Mouse (Mus musculus): ENCODE results near the gene Hspa1l. TPM values are rescaled to one million over a fixed set of nuclear protein-coding genes. Genes with fewer than 3 reads are reported as not detected.
A peak's percentile ranks its signal among the peaks of the same experiment; 100 is the strongest.
"Not testable (repeated sequence)": the region's sequence is repeated elsewhere in the genome, so short reads cannot be mapped to it uniquely, and the experiment has no call there.

Gene Hspa1l
- polyA plus RNA-seq, 1 experiment from 2014 or later, result 4.2 TPM

GRCm38 (mm10) chr17:34997142-34997483, 24.6 kb downstream of the Hspa1l start:
- peaks cover 11% of the 10 kb centered on the region for H3K36me3 ChIP-seq (ENCODE audit: control insufficient read depth, insufficient read depth)
- WGBS, result 89% methylated on average over 5 of the region's 5 CpGs
- no peaks in the 10 kb centered on the region for H3K9me3 ChIP-seq (replicated peaks; ENCODE audit: control insufficient read depth, low read length)
- H3K9ac ChIP-seq (ENCODE audit: low read length), result no peak overlapping the region
- no peak overlapping the region for H3K27ac ChIP-seq (ENCODE audit: low read length)
- H3K4me1 ChIP-seq (ENCODE audit: control insufficient read depth, insufficient read depth, low read length), result peaks cover 25% of the 10 kb centered on the region
- H3K4me3 ChIP-seq (ENCODE audit: low read length), result peak overlapping the region; percentile 4; the same call in 1 of the 2 replicates
- H3K4me2 ChIP-seq (ENCODE audit: low read depth, low read length), result peak overlapping the region; percentile 40
- ATAC-seq (replicated peaks; ENCODE audit: extremely low read depth, insufficient read depth, low FRiP score), result no peak
- H3K27me3 ChIP-seq (ENCODE audit: control insufficient read depth, insufficient read depth, low read length), result no peaks in the 10 kb centered on the region

DNA sequence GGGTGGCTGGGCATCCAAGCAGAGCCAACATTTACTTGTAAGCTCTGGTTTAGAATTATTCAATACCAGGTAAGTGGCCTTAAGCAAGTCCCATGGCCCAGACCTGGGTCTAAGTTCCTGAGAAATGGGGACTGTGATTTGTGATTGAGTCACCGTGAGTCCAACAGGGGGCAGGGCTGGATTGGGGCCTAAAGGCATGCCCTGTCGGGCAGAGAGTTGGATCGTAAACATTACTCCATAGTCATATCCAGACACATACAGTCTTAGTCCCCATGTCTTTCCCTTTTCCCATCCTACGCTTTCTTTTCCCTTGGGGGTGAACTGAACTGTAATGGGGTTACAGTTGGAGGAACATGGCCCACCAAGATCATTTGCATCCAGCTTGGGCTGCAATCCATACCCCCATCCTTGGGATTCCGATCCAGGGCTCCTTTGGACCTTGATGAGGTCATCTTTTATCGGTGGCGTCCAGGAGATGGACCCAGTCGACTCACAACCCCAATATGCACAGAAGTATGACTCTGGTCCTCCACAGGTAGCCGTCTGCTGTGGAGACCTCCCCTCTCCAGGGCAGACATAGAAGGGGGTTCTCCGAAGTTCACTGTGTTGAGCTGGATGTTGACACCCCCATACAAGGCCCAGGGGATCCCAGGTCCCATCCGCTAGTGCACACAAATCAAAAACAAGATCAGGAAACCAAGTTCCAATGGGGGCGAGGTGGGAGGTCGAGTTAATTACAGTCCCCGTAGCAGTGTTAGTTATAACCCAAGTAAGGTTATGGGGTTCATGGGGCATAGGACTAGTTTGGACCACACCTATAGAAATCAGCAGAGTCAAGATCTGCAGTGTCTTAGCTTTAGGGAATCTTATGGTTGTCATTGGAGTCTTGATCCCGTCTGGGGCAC, 26.3 kb downstream of the Hspa1l start:
- H3K36me3 ChIP-seq (ENCODE audit: control insufficient read depth, insufficient read depth), result peaks cover 11% of the 10 kb centered on the region
- peak overlapping the region; percentile 99 for H3K4me2 ChIP-seq (ENCODE audit: low read depth, low read length)
- H3K9me3 ChIP-seq (replicated peaks; ENCODE audit: control insufficient read depth, low read length), result no peaks in the 10 kb centered on the region
- no peaks in the 10 kb centered on the region for H3K27me3 ChIP-seq (ENCODE audit: control insufficient read depth, insufficient read depth, low read length)
- peak overlapping the region; percentile 74 for H3K27ac ChIP-seq (ENCODE audit: low read length)
- peak overlapping the region; percentile 73 for H3K9ac ChIP-seq (ENCODE audit: low read length)
- WGBS, result 92% methylated on average over 15 of the region's 15 CpGs
- H3K4me3 ChIP-seq (ENCODE audit: low read length), result peak overlapping the region; percentile 55
- peaks cover 38% of the 10 kb centered on the region for H3K4me1 ChIP-seq (ENCODE audit: control insufficient read depth, insufficient read depth, low read length)
- no peak for ATAC-seq (replicated peaks; ENCODE audit: extremely low read depth, insufficient read depth, low FRiP score)

DNA sequence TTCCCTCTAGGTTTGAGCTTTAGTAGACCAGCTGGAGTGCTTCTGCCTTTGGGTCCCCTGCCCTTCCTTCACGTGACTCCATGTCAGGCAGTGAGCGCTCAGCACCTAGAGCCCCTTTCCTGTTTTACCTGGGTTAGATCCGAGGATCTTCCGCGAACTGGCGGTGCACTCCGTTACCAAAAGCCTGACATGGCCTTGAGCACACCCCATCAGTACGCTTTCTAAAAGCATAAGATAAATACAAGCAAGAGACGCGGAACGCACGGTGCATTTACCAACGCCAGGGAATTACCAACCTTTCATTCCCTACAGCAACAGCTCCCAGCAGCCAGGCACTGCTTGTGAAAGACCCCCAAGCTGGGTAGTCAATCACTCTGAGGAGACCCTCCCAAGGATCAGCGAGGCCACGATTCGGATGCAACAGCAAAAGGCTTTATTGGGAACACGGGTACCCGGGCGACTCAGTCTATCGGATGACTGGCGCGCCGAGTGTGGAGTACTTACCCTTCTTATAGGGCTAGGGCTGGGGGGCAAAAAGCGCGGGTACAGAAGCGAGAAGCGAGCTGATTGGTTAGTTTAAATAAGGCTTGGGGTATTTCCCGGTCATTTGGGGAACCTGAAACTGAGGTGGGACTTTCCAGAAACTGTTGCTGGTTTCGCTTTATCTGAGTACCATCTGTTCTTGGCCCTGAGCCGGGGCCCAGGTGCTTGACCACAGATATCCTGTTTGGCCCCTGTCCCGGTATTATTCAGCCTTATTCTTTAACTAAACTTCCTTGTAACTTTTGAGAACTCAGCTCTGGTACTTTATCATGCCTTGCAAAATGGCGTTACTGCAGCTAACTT, 27.6 kb downstream of the Hspa1l start:
- Histone ChIP-seq H3K9ac (ENCODE audit: low read length) (peak overlapping the region; percentile 96), H3K4me1 (ENCODE audit: control insufficient read depth, insufficient read depth, low read length) (peaks cover 38% of the 10 kb centered on the region), H3K4me2 (ENCODE audit: low read depth, low read length) (peak overlapping the region; percentile 99), H3K4me3 (ENCODE audit: low read length) (peak overlapping the region; percentile 90), H3K27ac (ENCODE audit: low read length) (peak overlapping the region; percentile 98), H3K36me3 (ENCODE audit: control insufficient read depth, insufficient read depth) (peaks cover 20% of the 10 kb centered on the region)
- ATAC-seq (replicated peaks; ENCODE audit: extremely low read depth, insufficient read depth, low FRiP score); H3K9me3 ChIP-seq (replicated peaks; ENCODE audit: control insufficient read depth, low read length); H3K27me3 ChIP-seq (ENCODE audit: control insufficient read depth, insufficient read depth, low read length): not testable (repeated sequence)
- 16% methylated on average over 29 of the region's 32 CpGs for WGBS

DNA sequence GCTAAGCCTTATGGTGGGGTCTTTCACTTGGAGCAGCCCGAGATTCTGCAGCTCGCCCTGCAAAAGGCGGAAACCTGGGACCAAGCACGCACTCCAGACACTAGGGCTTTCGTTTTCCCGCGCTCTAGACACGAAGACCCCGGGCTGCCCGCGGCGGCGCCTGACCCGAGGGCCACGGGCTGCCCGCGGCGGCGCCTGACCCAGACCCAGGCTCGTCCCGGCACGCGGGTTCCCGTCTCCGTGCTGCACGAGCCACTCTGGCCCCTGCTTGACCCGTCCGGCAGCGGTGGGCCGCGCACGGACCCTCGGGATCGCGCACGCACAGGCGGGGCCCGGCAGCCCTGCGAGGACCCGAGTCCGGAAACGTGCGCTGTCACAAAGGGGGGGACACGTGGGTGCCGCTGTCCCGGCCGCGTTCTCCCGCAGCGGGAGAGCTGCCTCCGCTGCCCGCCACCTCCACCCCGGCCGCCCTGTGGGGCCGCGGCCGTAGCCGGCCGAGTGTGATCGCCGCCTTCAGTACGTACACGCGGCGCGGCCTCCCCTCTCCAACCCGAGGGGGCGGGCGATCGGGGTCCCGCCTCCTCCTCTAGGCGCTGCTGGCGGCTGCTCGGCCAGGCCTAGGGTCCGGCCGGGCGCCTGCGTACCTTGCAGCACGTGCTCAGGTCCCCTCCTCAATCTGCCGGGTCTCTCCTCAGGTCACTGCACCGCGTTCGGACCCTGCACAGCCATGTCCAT, 28.4 kb downstream of the Hspa1l start, which contains the start of gene Vars:
Gene Vars, plus strand, starts transcription at position 271 of the 735 bp plus-strand sequence.
- peak within 1 kb of the TSS; percentile 98 for H3K27ac ChIP-seq (ENCODE audit: low read length)
- peak within 1 kb of the TSS; percentile 96 for H3K9ac ChIP-seq (ENCODE audit: low read length)
- H3K4me1 ChIP-seq (ENCODE audit: control insufficient read depth, insufficient read depth, low read length), result peaks cover 38% of the 10 kb centered on the region
- WGBS, result 0% methylated on average over 73 of the region's 83 CpGs
- H3K4me3 ChIP-seq (ENCODE audit: low read length), result peak within 1 kb of the TSS; percentile 90
- H3K4me2 ChIP-seq (ENCODE audit: low read depth, low read length), result peak within 1 kb of the TSS; percentile 99
- H3K27me3 ChIP-seq (ENCODE audit: control insufficient read depth, insufficient read depth, low read length), result no peaks in the 10 kb centered on the region
- ATAC-seq (replicated peaks; ENCODE audit: extremely low read depth, insufficient read depth, low FRiP score), result peak; percentile 89
- H3K36me3 ChIP-seq (ENCODE audit: control insufficient read depth, insufficient read depth), result peaks cover 27% of the 10 kb centered on the region
- H3K9me3 ChIP-seq (replicated peaks; ENCODE audit: control insufficient read depth, low read length), result no peaks in the 10 kb centered on the region

GRCm38 (mm10) chr17:35001452-35002152, 29.1 kb downstream of the Hspa1l start:
- Histone ChIP-seq H3K9ac (ENCODE audit: low read length) (peak overlapping the region; percentile 96), H3K27me3 (ENCODE audit: control insufficient read depth, insufficient read depth, low read length) (no peaks in the 10 kb centered on the region), H3K9me3 (replicated peaks; ENCODE audit: control insufficient read depth, low read length) (no peaks in the 10 kb centered on the region), H3K4me2 (ENCODE audit: low read depth, low read length) (peak overlapping the region; percentile 99), H3K4me3 (ENCODE audit: low read length) (peak overlapping the region; percentile 90), H3K27ac (ENCODE audit: low read length) (peak overlapping the region; percentile 98), H3K36me3 (ENCODE audit: control insufficient read depth, insufficient read depth) (peaks cover 30% of the 10 kb centered on the region), H3K4me1 (ENCODE audit: control insufficient read depth, insufficient read depth, low read length) (peaks cover 38% of the 10 kb centered on the region)
- ATAC-seq (replicated peaks; ENCODE audit: extremely low read depth, insufficient read depth, low FRiP score), result no peak
- WGBS, result under 1% methylated on average over 35 of the region's 35 CpGs

DNA sequence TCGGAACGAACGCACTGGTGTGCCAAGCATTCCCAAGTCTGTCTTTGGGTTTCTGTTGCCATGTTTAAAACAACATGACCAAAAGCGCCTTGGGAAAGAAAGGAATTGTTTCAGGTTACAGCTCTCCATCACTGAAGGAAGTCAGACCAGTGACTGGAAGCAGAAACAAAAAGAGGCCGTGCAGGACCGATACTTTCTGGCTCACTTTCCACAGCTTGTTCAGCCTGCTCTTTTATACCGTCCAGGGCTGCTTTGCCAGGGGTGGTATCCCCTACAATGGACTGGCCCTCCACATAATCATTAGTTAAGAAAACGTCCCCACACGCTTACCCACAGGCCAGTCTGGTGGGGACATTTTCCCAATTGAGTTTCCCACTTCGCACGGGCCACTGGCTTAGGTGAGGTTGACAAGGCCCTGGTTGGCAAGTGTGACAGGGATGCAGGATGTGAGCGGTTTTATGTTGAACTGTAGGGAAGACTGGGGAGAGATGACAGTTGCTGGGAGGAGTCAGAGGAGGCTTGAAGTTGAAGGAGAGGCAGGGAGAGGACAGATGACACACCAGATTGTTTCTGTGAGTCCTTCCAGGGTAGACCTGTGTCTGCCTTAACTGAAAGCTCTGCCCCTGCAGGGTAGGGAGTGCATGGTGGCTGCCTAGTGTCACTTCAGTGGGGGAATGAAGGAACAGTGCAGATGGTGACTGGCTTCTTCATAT, 29.8 kb downstream of the Hspa1l start:
- Histone ChIP-seq H3K4me2 (ENCODE audit: low read depth, low read length) (peak overlapping the region; percentile 99), H3K4me1 (ENCODE audit: control insufficient read depth, insufficient read depth, low read length) (peaks cover 38% of the 10 kb centered on the region), H3K27ac (ENCODE audit: low read length) (peak overlapping the region; percentile 98), H3K9me3 (replicated peaks; ENCODE audit: control insufficient read depth, low read length) (no peaks in the 10 kb centered on the region), H3K27me3 (ENCODE audit: control insufficient read depth, insufficient read depth, low read length) (no peaks in the 10 kb centered on the region), H3K36me3 (ENCODE audit: control insufficient read depth, insufficient read depth) (peaks cover 36% of the 10 kb centered on the region), H3K9ac (ENCODE audit: low read length) (peak overlapping the region; percentile 96), H3K4me3 (ENCODE audit: low read length) (peak overlapping the region; percentile 90)
- WGBS, result 6% methylated on average over 12 of the region's 12 CpGs
- ATAC-seq (replicated peaks; ENCODE audit: extremely low read depth, insufficient read depth, low FRiP score), result no peak

DNA sequence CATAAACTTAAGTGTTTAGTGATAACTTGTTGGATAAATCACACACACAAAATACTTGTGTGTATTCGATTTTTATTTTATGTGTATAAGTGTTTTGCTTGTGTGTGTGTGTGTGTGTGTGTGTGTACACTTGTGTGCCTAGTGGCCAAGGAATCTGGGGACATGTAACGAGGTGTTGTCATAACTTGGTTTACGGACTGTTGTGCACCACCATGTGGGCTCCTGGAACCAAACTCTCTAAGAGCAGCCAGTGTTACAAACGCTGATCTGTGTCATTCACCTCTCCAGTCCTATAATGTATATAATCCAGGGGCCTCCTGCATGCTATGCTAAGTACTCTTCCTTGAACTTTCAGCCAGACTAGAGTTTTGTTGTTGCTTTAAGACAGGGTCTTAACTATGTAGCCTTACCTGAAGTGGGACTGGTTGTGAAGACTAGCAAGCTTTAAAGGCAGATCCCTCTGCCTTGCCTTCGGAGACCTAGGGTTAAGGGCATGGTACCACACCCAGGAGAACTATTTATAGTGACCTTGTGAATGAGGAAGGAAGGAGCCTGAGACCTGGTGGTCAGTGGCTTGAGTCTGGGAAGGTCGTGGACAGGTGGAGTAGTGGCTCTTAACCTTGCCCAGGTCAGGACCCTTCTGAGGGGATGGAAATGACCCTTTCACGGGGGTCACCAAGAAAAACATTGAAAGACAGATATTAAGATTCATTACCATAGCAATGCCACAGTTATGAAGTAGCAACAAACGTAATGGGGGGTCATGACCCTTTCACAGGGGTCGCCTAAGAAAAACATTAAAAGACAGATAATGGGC, 30.7 kb downstream of the Hspa1l start:
- ATAC-seq (replicated peaks; ENCODE audit: extremely low read depth, insufficient read depth, low FRiP score), result no peak
- 61% methylated on average over 9 of the region's 9 CpGs for WGBS

More for the DNA sequence above, 30.7 kb downstream of the Hspa1l start:
- H3K4me2 ChIP-seq (ENCODE audit: low read depth, low read length), result peak overlapping the region; percentile 99; the same call in 1 of the 2 replicates
- H3K4me1 ChIP-seq (ENCODE audit: control insufficient read depth, insufficient read depth, low read length), result peaks cover 35% of the 10 kb centered on the region
- H3K4me3 ChIP-seq (ENCODE audit: low read length), result no peak overlapping the region
- 0 out of 2 replicates have a peak overlapping the region, but pooled peaks have one; percentile 8 for H3K9ac ChIP-seq (ENCODE audit: low read length)
- H3K27me3 ChIP-seq (ENCODE audit: control insufficient read depth, insufficient read depth, low read length), result no peaks in the 10 kb centered on the region
- H3K27ac ChIP-seq (ENCODE audit: low read length), result no peak overlapping the region
- H3K9me3 ChIP-seq (replicated peaks; ENCODE audit: control insufficient read depth, low read length), result no peaks in the 10 kb centered on the region
- H3K36me3 ChIP-seq (ENCODE audit: control insufficient read depth, insufficient read depth), result peaks cover 35% of the 10 kb centered on the region

All from heart, embryonic 16.5 days (tissue).